Mouse (Mus musculus): Measurements from ENCODE around the gene Cdkl4. TPM values are rescaled to one million over a fixed set of nuclear protein-coding genes. Genes with fewer than 3 reads are reported as not detected.
"Not testable (repeated sequence)": the region's sequence is repeated elsewhere in the genome, so short reads cannot be mapped to it uniquely, and the experiment has no call there.

Gene Cdkl4
- total RNA-seq (2021), result under 1 TPM in 1 of 2 experiments, not detected in 1; 0.28 TPM
- long read RNA-seq, experiment 1, result 0 reads
- long read RNA-seq, experiment 2, result 0 reads

DNA sequence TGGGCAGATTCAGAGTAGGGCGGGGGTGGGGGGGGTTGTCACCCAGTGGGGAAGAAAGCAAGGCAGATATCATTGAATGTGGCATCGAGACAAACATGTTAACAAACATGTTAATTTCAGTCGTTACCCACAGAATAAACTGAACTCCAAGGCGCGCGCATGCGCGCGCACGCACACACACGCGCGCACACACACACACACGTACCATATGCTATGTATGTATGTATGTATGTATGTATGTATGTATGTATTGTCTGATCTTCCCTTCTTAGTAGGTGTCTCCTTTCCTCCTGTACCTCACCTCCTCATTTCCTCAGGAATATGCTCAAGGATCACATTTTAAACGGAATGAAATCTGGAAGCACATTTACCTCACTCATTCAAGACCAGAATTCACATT, at the start of gene Cdkl4:
Gene Cdkl4 (minus strand): TSS at position 175 of the 400 bp plus-strand sequence.
- DNase-seq, result no peak

DNA sequence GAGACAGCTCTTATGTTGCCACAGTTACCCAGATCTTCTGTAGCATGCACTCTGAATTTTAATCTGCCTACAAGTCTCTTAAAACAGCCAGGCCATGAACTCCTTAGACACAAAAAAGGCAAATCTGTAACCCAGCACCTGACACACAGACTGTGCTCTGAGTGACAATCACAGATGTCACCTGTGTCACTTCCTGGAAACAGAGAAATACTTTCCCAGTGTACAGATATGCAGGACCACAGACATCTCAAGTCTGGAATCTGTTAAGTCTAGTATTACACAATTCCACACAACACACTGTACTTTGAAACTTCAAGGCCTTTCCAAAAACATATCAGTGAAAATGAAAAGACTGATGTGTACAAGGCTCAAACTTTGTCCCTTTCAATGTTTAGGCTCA, 47.4 kb upstream of the Cdkl4 start:
- no peak for DNase-seq

DNA sequence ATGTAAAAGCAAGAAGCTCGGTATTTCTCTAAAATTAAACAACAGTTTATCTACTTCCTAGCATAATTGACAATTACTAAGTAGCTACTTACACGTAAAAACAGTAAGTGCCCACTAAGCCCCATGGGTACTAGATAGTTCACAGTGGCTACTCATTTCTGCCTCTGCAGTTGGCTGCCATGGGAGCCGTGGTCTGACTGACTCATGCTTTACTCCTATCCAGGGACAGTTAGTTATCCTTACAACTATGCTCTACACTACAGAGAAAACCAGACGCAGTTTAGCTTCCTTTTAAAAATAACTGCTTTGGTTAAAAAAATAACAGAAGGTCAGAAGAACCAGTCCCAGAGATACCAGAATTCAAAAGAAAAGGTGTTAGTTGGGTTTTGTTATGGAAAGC, 44.1 kb upstream of the Cdkl4 start:
- DNase-seq, result no peak

DNA sequence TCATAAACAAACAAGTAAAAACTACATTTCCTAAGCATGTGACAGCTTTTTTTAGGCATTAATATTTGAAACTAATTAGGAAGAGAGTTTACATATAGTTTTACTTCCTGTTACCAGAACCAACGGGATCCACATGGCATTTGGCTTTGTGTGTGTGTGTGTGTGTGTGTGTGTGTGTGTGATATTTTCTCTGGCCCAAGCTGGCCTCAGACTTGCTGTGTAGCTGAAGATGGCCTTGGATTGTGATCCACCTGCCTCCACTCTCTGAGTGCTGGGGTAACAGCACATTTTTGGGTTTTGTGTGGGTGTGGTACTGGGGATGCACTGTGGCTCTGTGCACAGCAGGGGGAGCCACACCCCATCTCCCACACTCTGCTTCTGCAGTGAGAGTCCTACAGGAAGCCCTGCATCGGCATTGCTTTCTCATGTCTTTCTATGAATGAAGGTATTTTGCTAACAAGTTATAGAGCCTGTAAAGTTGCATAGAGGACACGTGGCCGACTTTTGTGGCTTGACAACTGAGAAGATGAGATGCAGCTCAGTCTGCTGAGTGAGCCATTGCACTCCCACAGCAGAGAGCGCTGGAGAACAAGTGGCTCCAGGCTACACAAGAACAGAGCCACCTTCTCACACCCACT, 43.3 kb upstream of the Cdkl4 start:
- peak; percentile 52 to 75 for DNase-seq

DNA sequence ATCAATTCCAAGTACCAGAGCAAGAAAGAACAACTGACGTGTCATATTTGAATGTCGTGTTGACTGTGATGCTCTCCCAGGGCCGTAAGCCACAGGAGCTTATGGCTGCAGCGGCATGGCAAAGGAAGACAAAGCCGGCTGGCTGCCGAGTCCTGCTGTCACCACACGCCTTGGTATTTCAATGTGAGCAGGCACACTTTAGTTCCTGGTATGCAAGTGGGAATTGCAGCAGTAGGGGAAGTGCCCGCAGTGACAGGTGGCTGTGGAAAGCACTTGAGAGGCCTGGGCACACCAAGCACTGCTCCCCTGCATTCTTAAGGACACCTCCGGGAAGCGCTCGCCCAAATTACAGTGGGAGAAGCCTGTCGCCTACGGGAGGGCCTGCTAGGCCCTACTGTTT, 41.9 kb upstream of the Cdkl4 start:
- DNase-seq, result no peak

DNA sequence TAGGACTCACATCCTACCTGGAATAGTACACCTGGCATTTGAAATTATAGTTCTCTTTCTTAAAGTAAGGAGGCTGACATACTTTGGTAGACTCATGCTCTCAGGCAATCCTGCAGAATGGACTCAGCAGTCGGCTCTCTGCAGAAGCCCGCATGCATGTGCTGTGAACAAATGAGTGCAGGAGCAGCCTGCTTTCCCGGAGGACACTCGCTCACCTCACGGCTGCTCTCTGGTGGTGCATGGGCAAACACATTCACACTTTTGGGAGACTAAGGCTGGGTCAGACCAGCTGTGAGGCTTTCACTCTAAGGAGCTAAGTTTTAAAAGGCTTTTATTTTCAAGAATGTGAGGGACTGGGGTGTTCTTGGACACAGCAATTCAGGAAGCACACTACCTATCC, 41.3 kb upstream of the Cdkl4 start:
- DNase-seq, result no peak

DNA sequence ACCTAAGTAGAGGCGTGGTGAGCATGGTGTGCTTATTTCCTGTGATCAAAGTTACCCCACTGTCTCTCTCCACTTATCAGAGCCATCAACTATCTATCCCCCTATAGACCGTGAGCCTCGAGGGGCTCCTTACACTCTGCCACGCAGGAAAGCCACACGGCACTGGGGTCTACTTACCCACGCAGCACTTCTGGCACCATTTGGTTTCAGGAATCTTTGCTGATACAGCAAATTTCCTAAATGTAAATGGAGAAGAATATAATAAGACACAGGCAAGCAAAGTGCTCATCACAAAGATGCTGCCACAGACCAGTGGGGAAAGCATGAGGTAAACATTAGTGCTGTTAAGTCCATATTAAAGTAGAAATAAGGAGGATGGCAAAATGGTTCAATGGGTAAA, 26.2 kb upstream of the Cdkl4 start:
- no peak for DNase-seq

DNA sequence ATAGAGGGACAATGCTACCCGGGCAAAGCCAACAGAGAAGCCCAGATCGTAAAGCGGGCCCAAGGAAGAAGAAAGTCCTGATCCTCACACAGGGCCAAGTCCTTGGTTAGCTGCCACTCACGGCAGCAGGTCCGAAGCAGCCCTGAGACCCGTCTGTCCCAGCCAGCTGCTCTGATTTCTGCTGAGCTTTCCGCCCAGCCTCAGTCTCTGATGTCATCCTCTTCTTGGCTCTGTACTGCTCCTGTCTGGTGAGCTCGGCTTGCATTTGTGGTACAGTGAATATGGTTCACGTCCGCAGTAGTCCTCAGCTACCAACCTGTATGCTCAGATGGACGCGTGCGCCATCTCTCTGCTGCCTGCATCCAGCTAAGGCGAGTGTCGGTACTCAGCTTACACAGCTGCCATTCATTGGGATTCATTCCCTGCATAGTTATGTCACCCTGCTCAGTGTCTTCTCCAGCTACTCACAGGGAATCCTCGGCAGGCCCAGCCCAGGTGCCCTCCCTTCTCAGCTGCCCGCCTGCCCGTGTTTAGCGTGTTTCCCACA, 25.5 kb upstream of the Cdkl4 start:
- no peak for DNase-seq

DNA sequence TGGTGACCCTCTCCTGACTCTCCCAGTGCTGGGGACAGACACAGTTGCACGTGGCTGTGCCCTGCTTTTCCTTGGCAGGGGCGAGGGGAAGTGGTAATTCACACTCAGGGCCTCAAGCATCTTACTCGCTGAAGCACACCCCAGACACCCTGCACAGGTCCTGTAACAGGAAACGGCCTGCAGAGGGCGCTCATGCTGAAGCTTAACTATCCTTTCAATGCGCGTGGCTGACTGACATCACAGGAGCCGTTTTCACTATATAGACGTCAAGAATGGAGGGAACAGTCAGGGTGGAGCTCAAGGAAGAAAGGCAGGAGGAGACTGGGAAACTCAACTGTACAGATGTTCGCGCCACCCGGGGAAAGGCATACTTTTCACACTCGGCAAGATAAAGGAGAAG, 23.8 kb upstream of the Cdkl4 start:
- DNase-seq, result peak in 1 of 2 experiments; percentile 45

DNA sequence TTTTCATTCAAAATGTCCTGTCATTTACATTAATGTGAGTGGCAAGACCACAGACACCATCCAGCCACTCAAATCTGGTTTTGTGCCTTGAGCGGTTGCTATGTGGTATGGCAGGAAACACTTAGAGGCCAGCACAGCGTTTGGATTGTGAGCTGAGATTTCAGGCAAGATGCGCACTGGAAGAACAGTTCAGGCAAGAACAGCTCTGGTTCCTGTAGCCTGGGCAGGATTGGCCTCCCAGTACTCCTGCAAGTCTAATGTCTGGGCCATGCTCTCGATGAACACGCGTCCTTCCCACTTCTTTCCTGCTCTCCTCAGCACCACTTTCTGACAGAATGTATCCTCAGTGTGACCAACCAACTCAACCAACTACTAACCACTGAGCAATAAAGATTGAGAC, 5.4 kb upstream of the Cdkl4 start:
- DNase-seq, result no peak

DNA sequence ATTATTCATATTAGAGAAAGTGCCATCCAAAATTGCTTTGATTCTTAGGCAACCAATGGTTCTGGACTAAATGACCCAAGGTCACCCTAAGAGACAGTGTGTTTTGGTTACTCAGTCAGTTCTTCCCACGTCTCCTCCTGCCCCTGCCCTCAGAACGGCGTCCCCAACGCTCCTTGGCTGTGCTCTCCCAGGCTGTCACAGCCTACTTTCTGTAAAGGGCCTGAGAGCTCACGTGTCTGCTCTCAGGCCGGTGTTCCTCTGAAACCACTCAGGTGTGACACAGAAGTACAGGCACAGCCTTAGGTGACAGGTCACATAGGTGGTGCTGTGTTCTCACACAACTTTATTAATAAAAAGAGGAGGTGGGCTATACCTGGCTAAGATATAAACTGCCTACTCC, 2.3 kb upstream of the Cdkl4 start:
- DNase-seq, result no peak

DNA sequence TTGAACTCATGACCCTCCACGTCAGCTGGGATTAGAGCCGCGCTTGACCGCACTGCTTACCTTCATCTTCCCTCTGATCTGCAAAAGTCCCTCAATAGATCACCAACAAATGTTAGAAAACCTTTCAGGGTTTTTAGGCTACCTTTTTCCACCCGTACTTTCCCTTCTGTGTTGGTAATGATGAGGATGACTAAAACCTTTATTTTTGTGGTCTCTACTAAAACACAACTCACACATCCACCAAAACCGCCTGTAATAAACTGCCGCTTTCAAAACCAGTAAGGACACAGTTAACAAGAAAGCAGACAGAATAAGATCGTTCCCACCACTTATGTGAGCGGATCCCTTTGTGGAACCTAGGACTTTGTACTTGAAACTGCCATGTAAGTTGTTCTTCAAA, 1.5 kb upstream of the Cdkl4 start:
- DNase-seq, result no peak

DNA sequence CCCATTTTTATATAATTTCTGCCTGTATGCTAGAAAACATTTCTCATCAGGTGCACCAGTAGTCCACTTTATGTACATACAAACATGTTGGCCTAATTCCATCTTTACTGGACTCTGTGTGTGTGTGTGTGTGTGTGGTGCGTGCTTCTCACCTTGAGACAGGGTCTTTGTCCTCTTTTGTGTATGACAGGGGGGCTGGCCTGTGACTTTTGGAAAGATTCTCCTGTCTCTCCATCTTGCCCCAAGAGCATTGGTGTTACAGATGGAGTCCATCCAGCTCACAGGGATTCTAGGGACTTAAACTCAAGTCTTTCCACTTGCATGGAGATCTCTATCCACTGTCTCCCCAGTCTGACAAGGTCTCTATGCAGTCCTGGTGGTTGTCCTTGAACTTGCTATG, 428 bp upstream of the Cdkl4 start:
- DNase-seq, result no peak

DNA sequence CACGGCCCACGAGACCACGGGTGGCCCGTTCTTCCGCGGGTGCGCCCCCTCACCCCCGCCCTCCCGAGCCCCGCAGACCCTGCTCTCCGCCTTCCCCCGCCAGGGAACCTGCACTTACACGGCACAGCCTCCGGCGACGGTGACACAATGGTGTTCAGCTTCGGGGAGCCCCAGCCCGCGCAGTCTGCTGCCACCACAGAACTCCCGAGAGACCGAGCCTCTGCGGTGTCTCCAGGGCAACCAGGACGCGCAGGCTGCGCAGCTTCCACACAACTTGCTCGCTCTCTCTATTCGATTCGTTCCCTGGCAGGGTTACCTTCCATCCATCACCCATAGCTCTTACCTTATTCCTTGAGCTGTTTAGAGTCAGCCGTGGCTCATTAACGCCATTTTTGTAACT, 399 bp downstream of the Cdkl4 start:
- DNase-seq, result peak in 1 of 2 experiments; percentile 22

DNA sequence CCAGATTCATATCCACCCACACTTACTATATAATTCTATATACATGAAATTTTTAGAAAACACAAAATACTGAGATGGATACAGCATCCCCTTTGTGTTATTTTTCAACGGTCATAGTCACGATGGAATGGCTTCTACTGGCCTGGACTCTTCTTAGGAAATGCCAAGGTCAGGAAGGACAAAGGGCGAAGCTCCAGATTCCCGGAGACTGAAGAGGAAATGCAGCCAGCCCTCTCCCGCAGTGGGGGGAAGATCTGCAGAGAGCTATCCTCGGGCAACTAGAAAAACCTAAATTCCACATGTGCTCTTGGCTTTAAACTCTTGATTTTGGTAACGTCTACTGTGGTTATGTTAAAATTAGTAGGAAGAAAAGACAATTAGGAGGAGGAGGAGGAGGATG, 2.6 kb downstream of the Cdkl4 start:
- DNase-seq, result no peak

DNA sequence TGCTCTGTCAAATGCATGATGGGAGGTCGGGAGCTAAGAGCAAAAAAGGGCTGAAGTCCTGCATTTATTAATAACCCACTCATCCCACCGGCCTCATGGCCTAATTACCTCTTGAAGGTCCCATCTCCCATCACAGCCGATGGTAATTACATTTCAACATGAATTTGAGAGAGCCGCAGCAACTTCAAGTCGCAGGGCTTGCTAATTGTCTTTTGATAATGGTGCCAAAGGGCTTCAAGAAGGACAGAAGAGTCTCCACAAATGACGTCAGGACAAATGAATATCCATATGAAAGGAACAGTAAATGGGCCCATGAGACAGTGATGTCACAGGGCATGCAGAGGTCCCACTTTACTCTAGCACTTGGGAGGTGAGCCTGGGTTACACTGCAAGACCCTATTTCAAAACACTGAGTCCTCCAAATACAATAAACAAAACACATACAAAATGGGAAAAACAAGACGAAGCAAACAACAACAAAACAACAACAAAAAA, 3.1 kb downstream of the Cdkl4 start:
- DNase-seq, result no peak

DNA sequence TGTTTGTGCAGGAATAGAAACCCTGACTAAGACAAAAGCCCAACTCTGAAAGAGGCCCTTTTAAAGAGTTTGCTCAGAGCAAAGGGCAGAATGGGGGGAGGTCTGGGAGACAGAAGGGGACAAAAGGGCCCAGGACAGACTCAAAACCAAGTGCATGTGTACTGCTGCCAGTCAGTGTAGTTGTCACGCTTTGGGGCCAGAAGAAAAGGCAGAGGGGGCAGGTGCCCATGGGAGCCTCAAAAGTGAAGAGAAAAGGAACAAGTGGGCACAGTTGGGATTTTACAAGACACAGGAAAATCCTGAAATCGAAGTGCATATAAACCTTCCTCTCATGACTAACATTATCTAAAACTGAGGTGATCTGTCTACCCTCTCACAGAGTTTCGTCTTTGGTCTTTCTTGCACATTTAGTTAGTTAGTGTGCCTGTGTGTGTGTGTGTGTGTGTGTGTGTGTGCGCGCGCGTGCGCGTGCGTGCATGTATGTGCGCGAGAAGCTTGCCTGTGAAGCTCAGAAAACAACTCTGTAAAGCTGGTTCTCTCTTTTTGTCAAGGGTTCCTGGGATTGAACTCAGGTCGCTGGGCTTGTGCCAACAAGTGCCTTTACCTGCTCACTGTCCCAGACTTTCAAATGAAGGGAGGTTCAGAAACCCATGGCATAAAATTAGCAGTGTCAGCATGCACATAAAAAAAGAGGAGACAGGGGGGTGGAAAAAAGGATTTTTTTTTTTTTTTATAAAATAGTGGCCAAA, 5.3 kb downstream of the Cdkl4 start:
- no peak for DNase-seq

DNA sequence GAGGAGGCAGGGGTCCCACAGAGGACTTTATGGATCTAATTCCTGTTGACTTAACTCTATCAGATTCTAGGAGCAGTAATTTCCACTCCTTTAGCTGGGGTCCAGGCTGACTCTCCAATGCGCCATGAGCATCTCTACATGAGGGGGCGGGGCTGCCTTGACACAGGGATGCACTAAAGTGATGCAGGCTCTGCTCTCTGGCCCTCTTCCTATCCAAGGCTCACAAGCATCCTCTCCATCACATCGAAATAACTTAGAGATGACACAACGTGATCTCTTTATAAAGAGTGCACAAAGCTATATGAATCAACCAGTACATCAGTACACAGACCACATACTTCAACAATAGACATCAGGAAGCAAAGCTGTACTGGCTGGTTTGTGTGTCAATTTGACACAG, 6.2 kb downstream of the Cdkl4 start:
- no peak for DNase-seq

DNA sequence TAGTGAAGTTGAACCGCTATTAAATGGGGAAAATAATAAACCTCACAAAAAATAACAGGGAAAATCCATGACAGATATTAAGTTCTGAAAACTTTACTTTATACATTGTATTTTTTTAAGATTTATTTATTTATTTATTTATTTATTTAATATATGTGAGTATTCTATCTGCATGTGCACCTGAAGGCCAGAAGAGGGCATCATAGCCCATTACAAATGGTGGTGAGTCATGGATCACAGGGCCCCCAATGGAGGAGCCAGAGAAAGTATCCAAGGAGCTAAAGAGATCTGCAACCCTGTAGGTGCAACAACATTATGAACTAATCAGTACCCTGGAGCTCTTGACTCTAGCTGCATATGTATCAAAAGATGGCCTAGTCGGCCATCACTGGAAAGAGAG, 7.9 kb downstream of the Cdkl4 start:
- DNase-seq, result not testable (repeated sequence)

DNA sequence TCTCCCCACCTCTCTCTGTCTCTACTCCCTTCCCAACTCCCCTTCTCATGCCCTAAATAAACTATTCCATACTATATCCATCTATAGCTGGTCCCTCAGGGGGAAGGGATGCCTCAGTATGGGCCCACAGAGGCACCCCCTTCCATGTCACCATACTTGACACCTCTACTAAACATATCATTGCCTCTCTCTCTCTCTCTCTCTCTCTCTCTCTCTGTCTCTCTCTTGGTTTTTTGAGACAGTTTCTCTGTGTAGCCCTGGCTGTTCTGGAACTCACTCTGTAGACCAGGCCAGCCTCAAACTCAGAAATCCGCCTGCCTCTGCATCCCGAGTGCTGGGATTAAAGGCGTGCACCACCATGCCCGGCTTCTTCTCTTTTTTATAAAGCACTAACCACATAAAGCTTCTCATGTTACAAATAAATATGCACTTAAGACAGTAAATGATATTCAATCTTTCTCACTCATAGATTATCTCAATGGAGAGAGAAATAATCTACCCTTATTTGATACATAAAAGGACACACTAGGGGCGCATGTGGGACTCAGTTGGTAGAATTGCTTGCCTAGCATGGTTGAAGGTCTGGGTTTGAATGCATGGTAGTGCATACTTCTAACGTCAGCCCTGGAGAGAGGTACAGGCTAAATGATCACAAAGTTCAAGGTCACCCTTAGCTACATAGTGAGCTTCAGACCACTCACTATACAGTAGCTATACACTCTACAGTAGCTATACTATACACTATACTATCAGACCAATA, 8.6 kb downstream of the Cdkl4 start:
- DNase-seq, result no peak

DNA sequence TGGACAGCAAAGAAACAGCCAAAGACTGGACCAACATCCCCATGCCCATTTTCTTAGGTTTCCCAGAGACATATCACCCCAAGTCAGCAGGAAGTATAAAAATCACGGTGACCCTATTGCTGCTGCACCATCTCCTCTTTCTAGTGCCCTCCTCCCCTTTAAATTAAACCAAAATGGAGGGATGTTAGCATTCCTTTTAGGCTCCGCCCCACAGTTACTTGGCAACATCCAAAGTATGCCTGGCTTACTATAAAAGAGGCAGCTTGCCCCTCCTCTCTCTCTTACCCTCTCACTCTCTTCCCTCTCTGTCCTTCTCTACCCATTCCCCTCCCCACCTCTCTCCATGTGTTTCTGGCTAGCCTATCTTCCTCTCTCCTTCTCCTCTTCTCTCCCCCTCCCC, 9.2 kb downstream of the Cdkl4 start:
- no peak for DNase-seq

DNA sequence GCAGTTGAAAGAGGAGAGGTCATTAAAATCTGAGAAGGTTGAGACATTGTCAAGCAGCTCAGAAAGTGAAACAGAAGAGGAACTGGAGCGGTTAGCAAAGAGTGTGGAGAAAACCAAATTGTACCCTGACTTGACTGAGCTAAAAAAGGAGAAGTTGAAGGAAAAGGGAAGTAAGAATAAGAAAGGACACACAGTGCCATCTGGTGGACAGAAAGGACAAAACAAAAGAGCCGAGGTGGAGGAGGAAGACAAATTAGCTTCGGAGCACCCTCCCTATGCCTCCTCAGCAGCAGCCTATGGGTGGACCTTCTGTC, 13.0 kb downstream of the Cdkl4 start:
- DNase-seq, result peak; percentile 34 to 40

Measured in heart, adult 18-20 months (tissue).